Mouse (Mus musculus): ENCODE data around the gene Nxpe3. TPM values are rescaled to one million over a fixed set of nuclear protein-coding genes. Genes with fewer than 3 reads are reported as not detected.

Gene Nxpe3
- polyA plus RNA-seq, 1 experiment = 1.3 TPM

DNA sequence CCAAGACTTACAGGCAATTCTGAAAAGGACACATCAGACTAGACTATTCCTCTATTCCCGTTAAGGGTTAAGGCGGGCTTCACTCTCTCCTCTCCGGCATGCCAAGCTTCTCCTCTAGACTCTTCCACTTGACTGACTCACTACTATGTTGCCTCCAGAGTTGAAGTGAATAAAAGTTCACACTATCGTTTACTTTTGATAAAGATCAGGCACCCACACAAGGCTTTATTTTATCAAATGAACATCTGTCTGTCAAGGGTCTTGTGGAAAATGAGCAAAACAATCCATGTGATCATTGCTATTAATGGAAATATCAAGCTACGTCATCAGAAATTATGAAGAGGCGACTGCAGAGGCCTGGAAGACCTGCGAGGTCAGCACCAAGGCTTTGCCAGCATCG is 47.4 kb downstream of the Nxpe3 start:
- H3ac ChIP-seq (ENCODE audit: control insufficient read depth, insufficient read length, low read depth) = no peak overlapping the region
- peaks cover 15% of the 10 kb centered on the region for H3K36me3 ChIP-seq (ENCODE audit: control insufficient read depth, insufficient read depth)
- H3K79me3 ChIP-seq (ENCODE audit: low read depth) = no peaks in the 10 kb centered on the region
- no peaks in the 10 kb centered on the region for H3K27me3 ChIP-seq (ENCODE audit: control insufficient read depth, insufficient read depth, insufficient read length)
- TF ChIP-seq FOSL1 (IDR thresholded peaks at IDR 0.05; ENCODE audit: insufficient read depth, low read length, poor library complexity, severe bottlenecking) (no peak), CEBPB (IDR thresholded peaks at IDR 0.05; ENCODE audit: low read depth) (no peak), MAX (IDR thresholded peaks at IDR 0.05) (no peak), CTCF (IDR thresholded peaks at IDR 0.05; ENCODE audit: control insufficient read depth, insufficient read depth, insufficient read length) (no peak), MYOD1 (IDR thresholded peaks at IDR 0.05; ENCODE audit: control insufficient read depth, insufficient read length, low read depth) (no peak), MYOG (IDR thresholded peaks at IDR 0.05; ENCODE audit: control insufficient read depth, extremely low read depth, insufficient read length) (no peak)
- H3K4me3 ChIP-seq (ENCODE audit: insufficient read depth, poor library complexity, severe bottlenecking) = no peak overlapping the region
- H3K79me2 ChIP-seq (ENCODE audit: control insufficient read depth, insufficient read depth) = no peaks in the 10 kb centered on the region

- H3ac ChIP-seq (ENCODE audit: control insufficient read depth, insufficient read length, low read depth) = no peak overlapping the region
- TF ChIP-seq MYOG (IDR thresholded peaks at IDR 0.05; ENCODE audit: control insufficient read depth, extremely low read depth, insufficient read length) (no peak), CEBPB (IDR thresholded peaks at IDR 0.05; ENCODE audit: low read depth) (no peak), MAX (IDR thresholded peaks at IDR 0.05) (no peak), USF1 (IDR thresholded peaks at IDR 0.05; ENCODE audit: low read depth) (no peak), MYOD1 (IDR thresholded peaks at IDR 0.05; ENCODE audit: control insufficient read depth, insufficient read length, low read depth) (no peak), CTCF (IDR thresholded peaks at IDR 0.05; ENCODE audit: control insufficient read depth, insufficient read depth, insufficient read length) (no peak), FOSL1 (IDR thresholded peaks at IDR 0.05; ENCODE audit: insufficient read depth, low read length, poor library complexity, severe bottlenecking) (no peak)
- no peaks in the 10 kb centered on the region for H3K79me3 ChIP-seq (ENCODE audit: low read depth)
- no peak overlapping the region for H3K4me3 ChIP-seq (ENCODE audit: insufficient read depth, poor library complexity, severe bottlenecking)
- H3K36me3 ChIP-seq (ENCODE audit: control insufficient read depth, insufficient read depth) = peaks cover 15% of the 10 kb centered on the region
- no peaks in the 10 kb centered on the region for H3K79me2 ChIP-seq (ENCODE audit: control insufficient read depth, insufficient read depth)
- H3K27me3 ChIP-seq (ENCODE audit: control insufficient read depth, insufficient read depth, insufficient read length) = no peaks in the 10 kb centered on the region
These were observed 50.2 kb downstream of the Nxpe3 start for GRCm38 (mm10) chr16:55844847-55845246.

- TF ChIP-seq USF1 (IDR thresholded peaks at IDR 0.05; ENCODE audit: low read depth) (no peak), FOSL1 (IDR thresholded peaks at IDR 0.05; ENCODE audit: insufficient read depth, low read length, poor library complexity, severe bottlenecking) (no peak), CTCF (IDR thresholded peaks at IDR 0.05; ENCODE audit: control insufficient read depth, insufficient read depth, insufficient read length) (no peak), CEBPB (IDR thresholded peaks at IDR 0.05; ENCODE audit: low read depth) (no peak), MYOD1 (IDR thresholded peaks at IDR 0.05; ENCODE audit: control insufficient read depth, insufficient read length, low read depth) (no peak), MYOG (IDR thresholded peaks at IDR 0.05; ENCODE audit: control insufficient read depth, extremely low read depth, insufficient read length) (no peak), MAX (IDR thresholded peaks at IDR 0.05) (no peak)
- H3K4me3 ChIP-seq (ENCODE audit: insufficient read depth, poor library complexity, severe bottlenecking) = no peak overlapping the region
These were observed 51.2 kb downstream of the Nxpe3 start for GRCm38 (mm10) chr16:55843919-55844318.

DNA sequence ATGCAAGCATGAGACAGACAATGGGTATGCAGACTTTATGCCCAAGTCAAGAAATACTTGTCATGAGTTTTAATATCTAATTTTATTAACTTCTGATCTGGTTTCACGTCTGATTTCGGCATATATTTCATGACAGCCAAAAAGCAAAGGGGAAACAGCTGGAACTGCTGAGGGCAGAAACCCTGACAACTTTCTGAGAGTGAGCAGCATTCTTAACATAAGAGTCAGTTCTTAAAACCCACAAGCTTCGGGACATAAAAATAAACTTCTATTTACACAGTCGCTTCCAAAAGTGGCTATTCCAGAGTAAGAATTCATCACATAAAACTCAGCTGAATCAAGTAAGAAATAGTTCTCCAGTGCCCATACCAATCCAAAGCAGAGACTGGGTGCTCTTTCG is 52.0 kb downstream of the Nxpe3 start:
- Histone ChIP-seq H3K4me3 (ENCODE audit: insufficient read depth, poor library complexity, severe bottlenecking) (no peak overlapping the region), H3K79me3 (ENCODE audit: low read depth) (peaks cover 2% of the 10 kb centered on the region), H3K79me2 (ENCODE audit: control insufficient read depth, insufficient read depth) (peaks cover 4% of the 10 kb centered on the region), H3K36me3 (ENCODE audit: control insufficient read depth, insufficient read depth) (peaks cover 9% of the 10 kb centered on the region), H3ac (ENCODE audit: control insufficient read depth, insufficient read length, low read depth) (no peak overlapping the region), H3K27me3 (ENCODE audit: control insufficient read depth, insufficient read depth, insufficient read length) (no peaks in the 10 kb centered on the region)
- TF ChIP-seq MYOG (IDR thresholded peaks at IDR 0.05; ENCODE audit: control insufficient read depth, extremely low read depth, insufficient read length) = no peak
- TF ChIP-seq MYOD1 (IDR thresholded peaks at IDR 0.05; ENCODE audit: control insufficient read depth, insufficient read length, low read depth) = peak; percentile 62

More at GRCm38 (mm10) chr16:55843919-55844318, 51.2 kb downstream of the Nxpe3 start:
- H3K36me3 ChIP-seq (ENCODE audit: control insufficient read depth, insufficient read depth) = peaks cover 11% of the 10 kb centered on the region
- H3K27me3 ChIP-seq (ENCODE audit: control insufficient read depth, insufficient read depth, insufficient read length) = no peaks in the 10 kb centered on the region
- no peak overlapping the region for H3ac ChIP-seq (ENCODE audit: control insufficient read depth, insufficient read length, low read depth)
- no peaks in the 10 kb centered on the region for H3K79me2 ChIP-seq (ENCODE audit: control insufficient read depth, insufficient read depth)
- H3K79me3 ChIP-seq (ENCODE audit: low read depth) = no peaks in the 10 kb centered on the region

GRCm38 (mm10) chr16:55841506-55841905 is 53.6 kb downstream of the Nxpe3 start:
- Histone ChIP-seq H3K4me3 (ENCODE audit: insufficient read depth, poor library complexity, severe bottlenecking) (no peak overlapping the region), H3ac (ENCODE audit: control insufficient read depth, insufficient read length, low read depth) (no peak overlapping the region), H3K36me3 (ENCODE audit: control insufficient read depth, insufficient read depth) (peaks cover 9% of the 10 kb centered on the region), H3K79me2 (ENCODE audit: control insufficient read depth, insufficient read depth) (peaks cover 20% of the 10 kb centered on the region), H3K27me3 (ENCODE audit: control insufficient read depth, insufficient read depth, insufficient read length) (no peaks in the 10 kb centered on the region), H3K79me3 (ENCODE audit: low read depth) (peaks cover 16% of the 10 kb centered on the region)
- TF ChIP-seq MYOG (IDR thresholded peaks at IDR 0.05; ENCODE audit: control insufficient read depth, extremely low read depth, insufficient read length) (no peak), MYOD1 (IDR thresholded peaks at IDR 0.05; ENCODE audit: control insufficient read depth, insufficient read length, low read depth) (no peak), CTCF (IDR thresholded peaks at IDR 0.05; ENCODE audit: control insufficient read depth, insufficient read depth, insufficient read length) (no peak), FOSL1 (IDR thresholded peaks at IDR 0.05; ENCODE audit: insufficient read depth, low read length, poor library complexity, severe bottlenecking) (no peak), CEBPB (IDR thresholded peaks at IDR 0.05; ENCODE audit: low read depth) (no peak), USF1 (IDR thresholded peaks at IDR 0.05; ENCODE audit: low read depth) (no peak), MAX (IDR thresholded peaks at IDR 0.05) (no peak)
